Mouse (Mus musculus): ENCODE results near the gene Rufy3. TPM values are rescaled to one million over a fixed set of nuclear protein-coding genes. Genes with fewer than 3 reads are reported as not detected.

The Rufy3 gene
- total RNA-seq, 2 experiments from 2014 or later, result 170 to 191 TPM

GRCm38 (mm10) chr5:88569541-88569940 is 4.7 kb downstream of the Rufy3 start:
- intact Hi-C loops (cut with DNase I), result no loop called here
- DNase-seq (ENCODE audit: low spot score in 2 of 2), result no peak

GRCm38 (mm10) chr5:88574829-88575228 is 10.0 kb downstream of the Rufy3 start:
- DNase-seq (ENCODE audit: low spot score in 2 of 2), result no peak

GRCm38 (mm10) chr5:88575506-88576338 is 10.9 kb downstream of the Rufy3 start:
- intact Hi-C loops (cut with DNase I), result no loop called here
- no peak for DNase-seq (ENCODE audit: low spot score in 2 of 2)

More at GRCm38 (mm10) chr5:88574829-88575228, 10.0 kb downstream of the Rufy3 start:
- intact Hi-C loops (cut with DNase I), result no loop called here

- intact Hi-C loops (cut with DNase I), result no loop called here
Observed at GRCm38 (mm10) chr5:88580681-88581080, 15.8 kb downstream of the Rufy3 start.

GRCm38 (mm10) chr5:88581343-88581742 is 16.5 kb downstream of the Rufy3 start:
- intact Hi-C loops (cut with DNase I), result no loop called here
- DNase-seq (ENCODE audit: low spot score in 2 of 2), result no peak

More at GRCm38 (mm10) chr5:88580681-88581080, 15.8 kb downstream of the Rufy3 start:
- no peak for DNase-seq (ENCODE audit: low spot score in 2 of 2)

GRCm38 (mm10) chr5:88583271-88584031 is 18.6 kb downstream of the Rufy3 start:
- intact Hi-C loops (cut with DNase I), result loop anchor here (2.0 kb wide), 1 partner anchor 19 kb away; the partner anchor contains the start of gene Rufy3
- peak; percentile 87 to 88 for DNase-seq (ENCODE audit: low spot score in 2 of 2)

- DNase-seq (ENCODE audit: low spot score in 2 of 2), result peak; percentile 30 to 47
- intact Hi-C loops (cut with DNase I), result no loop called here
Observed at GRCm38 (mm10) chr5:88584061-88584460, 19.2 kb downstream of the Rufy3 start.

- intact Hi-C loops (cut with DNase I), result no loop called here
- peak; percentile 31 for DNase-seq (ENCODE audit: low spot score in 2 of 2)
Observed at GRCm38 (mm10) chr5:88586407-88587174, 21.8 kb downstream of the Rufy3 start.

- intact Hi-C loops (cut with DNase I), result no loop called here
- DNase-seq (ENCODE audit: low spot score in 2 of 2), result no peak
Observed at GRCm38 (mm10) chr5:88587211-88587934, 22.5 kb downstream of the Rufy3 start.

GRCm38 (mm10) chr5:88588481-88588880 is 23.6 kb downstream of the Rufy3 start:
- intact Hi-C loops (cut with DNase I), result no loop called here
- DNase-seq (ENCODE audit: low spot score in 2 of 2), result no peak

- intact Hi-C loops (cut with DNase I), result no loop called here
- no peak for DNase-seq (ENCODE audit: low spot score in 2 of 2)
Observed at GRCm38 (mm10) chr5:88593421-88594172, 28.8 kb downstream of the Rufy3 start.

GRCm38 (mm10) chr5:88594173-88594569 is 29.3 kb downstream of the Rufy3 start:
- intact Hi-C loops (cut with DNase I), result no loop called here
- no peak for DNase-seq (ENCODE audit: low spot score in 2 of 2)

- intact Hi-C loops (cut with DNase I), result no loop called here
- no peak for DNase-seq (ENCODE audit: low spot score in 2 of 2)
Observed at GRCm38 (mm10) chr5:88595537-88596455, 31.0 kb downstream of the Rufy3 start.

- no peak for DNase-seq (ENCODE audit: low spot score in 2 of 2)
- intact Hi-C loops (cut with DNase I), result no loop called here
Observed at GRCm38 (mm10) chr5:88598961-88599360, 34.1 kb downstream of the Rufy3 start.

GRCm38 (mm10) chr5:88602030-88602429 is 37.2 kb downstream of the Rufy3 start:
- no peak for DNase-seq (ENCODE audit: low spot score in 2 of 2)
- intact Hi-C loops (cut with DNase I), result no loop called here

GRCm38 (mm10) chr5:88602713-88603112 is 37.9 kb downstream of the Rufy3 start:
- DNase-seq (ENCODE audit: low spot score in 2 of 2), result no peak
- intact Hi-C loops (cut with DNase I), result no loop called here

- DNase-seq (ENCODE audit: low spot score in 2 of 2), result no peak
- intact Hi-C loops (cut with DNase I), result no loop called here
Observed at GRCm38 (mm10) chr5:88604046-88604445, 39.2 kb downstream of the Rufy3 start.
